Mouse (Mus musculus) c-Kit-positive CD71-positive TER-119-positive erythroid progenitor cells, embryonic 14.5 days (primary cell): ENCODE results near the gene Nol12.

Experiments
- DNase-seq: peaks from one replicate; pipeline ENCODE4 v3.0.0-alpha.2; 2013; ENCODE audit warnings: low spot score

Nol12 gene

DNA sequence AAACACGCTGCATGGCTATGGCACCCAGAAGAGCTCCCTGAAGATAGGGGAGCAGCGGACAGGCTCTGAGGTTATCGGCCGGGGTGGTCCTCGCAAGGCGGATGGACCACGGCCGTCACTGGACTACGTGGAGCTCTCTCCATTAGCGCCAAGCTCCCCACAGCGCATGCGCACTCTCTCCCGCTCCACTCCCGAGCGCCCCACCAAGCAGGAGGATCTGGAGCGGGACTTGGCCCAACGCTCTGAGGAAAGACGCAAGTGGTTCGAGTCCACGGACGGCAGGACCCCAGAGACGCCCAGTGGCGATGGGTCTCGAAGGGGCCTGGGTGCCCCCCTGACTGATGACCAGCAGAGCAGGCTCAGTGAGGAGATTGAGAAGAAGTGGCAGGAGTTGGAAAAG, 58.2 kb downstream of the Nol12 start:
- DNase-seq: no peak
